Mouse (Mus musculus) liver, adult 2 months (tissue): Measurements from ENCODE around the gene Gabbr2. TPM values are rescaled to one million over a fixed set of nuclear protein-coding genes. Genes with fewer than 3 reads are reported as not detected.

ENCODE experiments used
- DNase-seq: peaks from one replicate; pipeline ENCODE4 v3.0.0-alpha.2; 2011; ENCODE audit warnings: low read depth, low spot score; ENCODE audit errors: extremely low read depth
- H3K27ac ChIP-seq: fragments of 200-500 bp; replicated peaks from 2 replicates; pipeline ENCODE4 v1.5.1; 2012; ENCODE audit warnings: low read depth, mild to moderate bottlenecking, control low read depth, inconsistent platforms, low read length; ENCODE audit not compliant: insufficient read depth
- H3K27me3 ChIP-seq: fragments of 200-500 bp; 2 replicates; pipeline ENCODE4 v1.6.1; 2012; ENCODE audit warnings: mild to moderate bottlenecking, moderate library complexity, low read length, inconsistent platforms; ENCODE audit not compliant: control insufficient read depth, insufficient read depth
- H3K36me3 ChIP-seq: fragments of 200-500 bp; 2 replicates; pipeline ENCODE4 v1.6.1; 2012; ENCODE audit warnings: low read length, inconsistent platforms; ENCODE audit not compliant: control insufficient read depth, insufficient read depth
- H3K4me1 ChIP-seq: fragments of 200-500 bp; 2 replicates; pipeline ENCODE4 v1.6.1; 2011; ENCODE audit warnings: low read length; ENCODE audit not compliant: control insufficient read depth, insufficient read depth
- H3K4me3 ChIP-seq: fragments of 200-500 bp; 2 replicates; pipeline ENCODE4 v1.5.1; 2011; ENCODE audit warnings: low read depth, mild to moderate bottlenecking, control low read depth, low read length, moderate library complexity; ENCODE audit not compliant: insufficient read depth
- H3K79me2 ChIP-seq: fragments of 200-500 bp; 2 replicates; pipeline ENCODE4 v1.6.1; 2012; ENCODE audit warnings: inconsistent platforms, mild to moderate bottlenecking, low read length, moderate library complexity; ENCODE audit not compliant: control insufficient read depth, insufficient read depth
- H3K9ac ChIP-seq: fragments of 200-500 bp; 2 replicates; pipeline ENCODE4 v1.6.1; 2012; ENCODE audit warnings: low read depth, mild to moderate bottlenecking, control low read depth, inconsistent platforms, low read length
- CTCF ChIP-seq: fragments of 200-500 bp; IDR thresholded peaks from 2 replicates; pipeline ENCODE4 v1.5.1; 2011; ENCODE audit warnings: low read depth, low read length, control low read depth
- POLR2A ChIP-seq: fragments of 200-500 bp; IDR thresholded peaks from 2 replicates; pipeline ENCODE4 v1.6.1; 2011; ENCODE audit warnings: low read length, control low read depth; ENCODE audit not compliant: insufficient read depth; ENCODE audit errors: extremely low read depth
- WGBS: fragments of 180-500 bp; shearing (Covaris S2); methylation state at CpG from one replicate; pipeline ENCODE4 v1.1.7; 2018; 5-methylcytosine and 5-hydroxymethylcytosine counted together
- polyA plus RNA-seq: library from polyadenylated mRNA; depleted of rRNA; stranded (reverse); fragments of >200 nt; gene quantifications from 2 replicates; pipeline ENCODE4 v1.2.3, GENCODE M21; 2012
- total RNA-seq: library from RNA; depleted of rRNA; stranded (reverse); fragments of >200 nt; gene quantifications from 2 replicates; pipeline ENCODE4 v1.2.3, GENCODE M21; 2014

The Gabbr2 gene
- total and polyA plus RNA-seq, 2 experiments: 7.7 to 15.0 TPM

DNA sequence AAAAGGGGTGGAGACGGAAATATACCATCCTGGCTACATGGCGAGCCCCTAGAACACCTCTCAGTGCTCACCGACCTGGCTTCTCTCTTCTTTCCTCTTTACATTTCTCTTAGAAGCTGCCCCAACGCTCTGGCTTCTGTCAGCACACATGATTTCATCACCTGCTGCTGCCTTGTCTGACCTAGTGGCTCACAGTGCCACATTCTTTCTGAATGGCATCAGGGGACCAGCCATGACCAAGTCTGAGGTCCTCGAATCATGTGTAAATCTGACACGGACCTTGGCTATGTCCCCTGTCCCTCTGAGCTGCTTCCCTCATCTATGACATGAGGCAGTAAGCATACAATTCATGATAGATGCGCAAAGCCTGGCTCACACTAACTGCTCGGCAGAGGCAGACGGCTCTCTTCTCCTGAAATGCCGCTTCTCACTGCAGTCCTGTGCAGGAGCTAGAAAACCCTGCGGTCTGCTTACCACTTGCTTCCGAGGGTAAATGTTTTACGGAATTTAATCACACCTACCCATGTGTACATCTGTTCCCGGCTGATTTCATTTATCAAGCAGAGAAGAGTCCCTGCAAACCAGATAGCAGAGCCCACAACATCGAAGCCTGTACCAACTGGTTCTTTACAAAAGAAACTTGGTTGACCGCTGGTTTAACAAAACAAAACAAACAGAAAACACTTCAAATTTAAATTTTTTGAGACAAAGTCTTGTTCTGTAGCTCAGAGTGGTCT lies 270.7 kb downstream of the Gabbr2 start:
- peaks cover 11% of the 10 kb centered on the region for H3K4me1 ChIP-seq
- TF ChIP-seq CTCF (no peak), POLR2A (no peak)
- H3K79me2 ChIP-seq: no peaks in the 10 kb centered on the region
- no peak overlapping the region for H3K4me3 ChIP-seq
- H3K27ac ChIP-seq: no peak overlapping the region
- H3K36me3 ChIP-seq: no peaks in the 10 kb centered on the region
- H3K27me3 ChIP-seq: no peaks in the 10 kb centered on the region
- DNase-seq: no peak
- 86% methylated on average over 16 of the region's 16 CpGs for WGBS
- no peak overlapping the region for H3K9ac ChIP-seq

- H3K79me2 ChIP-seq: no peaks in the 10 kb centered on the region
- H3K4me1 ChIP-seq: peaks cover 11% of the 10 kb centered on the region
- DNase-seq: peak; percentile 38
- no peaks in the 10 kb centered on the region for H3K36me3 ChIP-seq
- H3K9ac ChIP-seq: no peak overlapping the region
- no peak overlapping the region for H3K4me3 ChIP-seq
- WGBS: 17% methylated on average over 1 of the region's 1 CpGs
- H3K27me3 ChIP-seq: no peaks in the 10 kb centered on the region
- H3K27ac ChIP-seq: no peak overlapping the region
- TF ChIP-seq POLR2A: no peak
These were observed 271.6 kb downstream of the Gabbr2 start for GRCm38 (mm10) chr4:46720070-46720469.

GRCm38 (mm10) chr4:46718624-46719023 lies 273.0 kb downstream of the Gabbr2 start:
- Histone ChIP-seq H3K9ac (no peak overlapping the region), H3K4me1 (peaks cover 11% of the 10 kb centered on the region), H3K36me3 (no peaks in the 10 kb centered on the region), H3K27me3 (no peaks in the 10 kb centered on the region), H3K4me3 (no peak overlapping the region), H3K79me2 (no peaks in the 10 kb centered on the region), H3K27ac (no peak overlapping the region)
- WGBS: 62% methylated on average over 7 of the region's 7 CpGs
- no peak for DNase-seq
- no peak for TF ChIP-seq POLR2A
- no peak for TF ChIP-seq CTCF

DNA sequence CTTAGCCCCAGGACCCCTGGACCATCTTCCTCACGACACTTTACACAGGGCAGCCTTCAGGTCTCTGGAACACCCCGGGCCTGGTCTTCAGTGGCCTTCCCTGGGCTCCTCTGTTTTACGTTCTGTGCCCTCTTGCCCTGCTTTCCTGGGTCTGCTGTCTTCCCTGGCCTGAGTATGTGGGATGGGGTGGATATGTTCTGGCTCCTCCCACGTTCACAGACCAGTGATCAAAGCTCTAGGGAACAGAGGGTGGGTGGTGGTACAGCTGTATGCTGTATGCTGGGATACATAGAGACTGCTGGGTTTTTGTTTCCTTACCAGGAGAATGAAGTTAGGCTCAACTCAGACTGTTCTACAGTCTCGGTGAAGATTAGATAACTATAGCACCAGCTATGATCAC lies 274.5 kb downstream of the Gabbr2 start:
- Histone ChIP-seq H3K27me3 (no peaks in the 10 kb centered on the region), H3K9ac (no peak overlapping the region), H3K36me3 (no peaks in the 10 kb centered on the region), H3K79me2 (no peaks in the 10 kb centered on the region), H3K27ac (no peak overlapping the region), H3K4me3 (no peak overlapping the region), H3K4me1 (peaks cover 11% of the 10 kb centered on the region)
- TF ChIP-seq CTCF (no peak), POLR2A (no peak)
- no peak for DNase-seq
- 60% methylated on average over 5 of the region's 5 CpGs for WGBS

GRCm38 (mm10) chr4:46716361-46716760 lies 275.3 kb downstream of the Gabbr2 start:
- no peaks in the 10 kb centered on the region for H3K79me2 ChIP-seq
- no peak for DNase-seq
- no peaks in the 10 kb centered on the region for H3K36me3 ChIP-seq
- H3K27me3 ChIP-seq: no peaks in the 10 kb centered on the region
- TF ChIP-seq POLR2A: no peak
- no peak for TF ChIP-seq CTCF
- H3K9ac ChIP-seq: no peak overlapping the region
- 22% methylated on average over 1 of the region's 1 CpGs for WGBS
- no peak overlapping the region for H3K4me3 ChIP-seq
- H3K27ac ChIP-seq: no peak overlapping the region
- peaks cover 11% of the 10 kb centered on the region for H3K4me1 ChIP-seq

- 88% methylated on average over 4 of the region's 4 CpGs for WGBS
- H3K4me3 ChIP-seq: no peak overlapping the region
- H3K9ac ChIP-seq: no peak overlapping the region
- no peak overlapping the region for H3K27ac ChIP-seq
- H3K36me3 ChIP-seq: no peaks in the 10 kb centered on the region
- H3K79me2 ChIP-seq: no peaks in the 10 kb centered on the region
- no peak for DNase-seq
- H3K27me3 ChIP-seq: no peaks in the 10 kb centered on the region
- no peaks in the 10 kb centered on the region for H3K4me1 ChIP-seq
- TF ChIP-seq CTCF (no peak), POLR2A (no peak)
These were observed 281.1 kb downstream of the Gabbr2 start for GRCm38 (mm10) chr4:46710523-46710922.
